Mouse (Mus musculus): Measurements from ENCODE around the gene Cryzl2.

Gene Cryzl2

GRCm38 (mm10) chr1:157443026-157443722 lies 15.2 kb upstream of the Cryzl2 start:
- peak; percentile 47 for DNase-seq (ENCODE audit: low read depth, low spot score)

DNA sequence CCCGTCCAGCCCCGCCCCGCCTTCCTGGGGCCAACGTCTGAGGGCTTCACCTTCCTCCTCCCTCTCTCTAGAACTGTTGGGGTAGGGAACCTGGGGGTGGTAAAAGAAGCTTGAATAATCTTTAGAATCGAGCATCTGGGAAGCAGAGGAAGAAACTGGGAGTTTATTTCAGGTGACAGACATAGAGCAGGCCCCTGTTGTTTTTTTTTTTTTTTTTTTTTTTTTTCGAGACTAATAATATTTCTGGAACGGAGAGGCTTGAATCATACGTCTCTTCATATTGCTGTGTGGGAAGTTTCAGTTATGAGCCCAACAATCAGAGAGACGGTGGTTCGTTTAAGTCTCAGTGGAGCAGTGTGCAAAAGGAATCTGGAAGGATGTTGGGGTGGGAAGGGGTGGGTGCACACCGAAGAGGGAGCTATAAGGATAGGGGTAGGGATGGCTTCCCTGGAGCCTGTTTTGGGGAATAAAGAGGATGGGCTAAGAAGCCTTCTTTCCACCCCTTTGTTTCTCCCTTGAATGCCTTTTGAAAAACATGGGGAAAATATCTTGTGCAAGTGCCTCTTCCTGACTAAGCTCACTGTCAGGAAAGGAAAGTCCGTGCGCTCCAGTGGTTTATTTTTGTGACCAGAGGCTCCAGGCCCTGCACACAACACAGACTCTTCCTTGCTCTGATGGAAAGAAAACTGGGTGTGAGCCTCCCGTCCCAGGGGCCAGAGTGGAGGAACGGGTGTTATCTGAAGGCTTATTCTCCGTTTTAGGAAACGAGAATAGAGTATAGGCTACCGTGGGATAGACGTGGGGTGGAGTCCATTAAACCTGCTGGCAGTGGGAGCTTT lies 14.4 kb upstream of the Cryzl2 start:
- no peak for DNase-seq (ENCODE audit: low read depth, low spot score)

DNA sequence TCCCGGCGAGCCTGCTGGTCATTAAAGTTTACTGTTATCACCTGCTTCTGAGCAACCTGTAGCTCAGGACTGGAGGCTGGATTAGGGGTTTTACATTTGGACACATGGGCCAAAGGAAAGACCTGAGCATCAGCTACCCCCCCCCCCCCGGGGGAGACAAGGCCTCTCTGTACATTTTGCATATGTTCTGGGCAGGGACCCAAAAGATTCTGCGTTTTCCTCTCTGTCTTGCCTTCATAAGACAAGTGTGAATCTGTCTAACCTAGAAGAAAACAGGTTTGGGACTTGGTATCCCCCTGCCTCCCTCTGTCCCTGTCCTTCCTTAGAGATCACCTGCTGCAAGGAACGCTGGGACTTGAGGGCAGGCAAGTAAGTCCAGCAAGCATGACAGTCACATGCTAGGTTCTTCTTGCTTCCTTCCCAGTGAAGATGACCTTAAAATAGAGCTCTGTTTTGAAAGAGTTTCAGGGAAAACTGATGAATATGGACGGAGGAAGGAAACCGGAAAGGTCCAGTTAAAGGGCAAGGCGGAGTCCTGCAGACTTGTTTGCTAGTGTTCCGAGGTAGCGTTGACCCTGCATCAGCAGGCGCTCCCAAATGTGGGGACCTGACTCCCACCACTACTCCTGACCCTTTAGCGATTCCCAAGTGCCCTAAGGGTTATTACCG lies 13.6 kb upstream of the Cryzl2 start:
- DNase-seq (ENCODE audit: low read depth, low spot score), result peak; percentile 51

DNA sequence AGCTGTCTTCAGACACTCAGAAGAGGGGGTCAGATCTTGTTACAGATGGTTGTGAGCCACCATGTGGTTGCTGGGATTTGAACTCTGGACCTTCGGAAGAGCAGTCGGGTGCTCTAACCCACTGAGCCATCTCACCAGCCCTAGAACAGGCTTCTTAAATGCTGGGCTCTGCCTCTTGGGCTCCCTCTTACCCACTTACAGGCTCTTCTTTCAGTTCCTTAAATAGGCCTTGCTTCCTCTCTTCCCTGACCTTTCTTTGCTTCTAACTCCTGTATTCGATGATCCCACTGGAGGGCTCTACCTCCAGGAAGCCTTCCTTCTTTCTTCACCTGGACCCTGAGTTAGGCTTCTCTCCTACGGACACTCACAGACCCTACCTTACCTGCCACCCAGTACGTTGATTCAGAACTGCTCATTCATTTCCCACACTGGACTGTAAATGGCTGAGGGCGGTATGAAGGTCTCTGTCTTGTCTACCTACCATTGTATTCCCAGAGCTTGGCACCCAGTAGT lies 12.9 kb upstream of the Cryzl2 start:
- peak; percentile 31 for DNase-seq (ENCODE audit: low read depth, low spot score)

DNA sequence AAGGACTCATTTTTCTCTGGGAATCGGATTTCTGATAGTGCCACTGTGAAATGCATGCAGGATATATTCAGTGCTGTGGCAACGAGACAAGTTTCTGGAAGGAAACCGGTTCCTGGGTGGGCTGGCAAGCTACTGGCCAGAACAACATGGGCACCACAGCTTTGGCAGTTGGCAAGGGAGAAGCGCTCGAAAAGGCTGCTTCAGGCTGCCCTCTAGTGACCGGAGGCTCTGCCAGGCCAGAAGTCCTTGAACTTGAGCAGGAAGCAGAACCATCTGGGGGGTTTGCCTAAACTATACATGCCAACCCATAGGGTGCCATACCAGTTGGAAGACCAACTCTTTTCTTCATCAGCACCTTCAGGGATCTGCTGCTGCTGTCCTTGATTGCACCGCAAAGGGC lies 12.1 kb upstream of the Cryzl2 start:
- peak; percentile 31 for DNase-seq (ENCODE audit: low read depth, low spot score)

- DNase-seq (ENCODE audit: low read depth, low spot score), result no peak
Measured at GRCm38 (mm10) chr1:157447142-157447541, 11.2 kb upstream of the Cryzl2 start.

- no peak for DNase-seq (ENCODE audit: low read depth, low spot score)
Measured at GRCm38 (mm10) chr1:157448164-157448804, 10.1 kb upstream of the Cryzl2 start.

DNA sequence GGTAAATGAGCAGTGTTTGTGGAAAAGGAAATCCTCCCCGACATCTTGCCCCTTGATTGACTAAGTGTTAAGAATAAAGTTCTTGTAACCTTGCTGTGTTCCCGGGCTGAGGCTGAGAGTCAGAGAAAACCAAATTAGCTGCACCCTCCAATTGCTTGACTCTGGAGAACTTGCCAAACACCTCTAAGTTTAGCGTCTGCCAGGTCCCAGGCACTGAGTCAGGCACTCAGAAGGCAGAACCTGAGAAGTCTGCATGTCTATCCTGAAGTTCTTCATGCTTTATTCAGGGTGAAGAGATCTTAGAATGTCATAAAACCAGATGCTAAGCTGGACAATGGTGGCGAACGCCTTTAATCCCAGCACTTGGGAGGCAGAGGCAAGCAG lies 9.6 kb upstream of the Cryzl2 start:
- DNase-seq (ENCODE audit: low read depth, low spot score), result no peak

GRCm38 (mm10) chr1:157449532-157449931 lies 8.8 kb upstream of the Cryzl2 start:
- no peak for DNase-seq (ENCODE audit: low read depth, low spot score)

DNA sequence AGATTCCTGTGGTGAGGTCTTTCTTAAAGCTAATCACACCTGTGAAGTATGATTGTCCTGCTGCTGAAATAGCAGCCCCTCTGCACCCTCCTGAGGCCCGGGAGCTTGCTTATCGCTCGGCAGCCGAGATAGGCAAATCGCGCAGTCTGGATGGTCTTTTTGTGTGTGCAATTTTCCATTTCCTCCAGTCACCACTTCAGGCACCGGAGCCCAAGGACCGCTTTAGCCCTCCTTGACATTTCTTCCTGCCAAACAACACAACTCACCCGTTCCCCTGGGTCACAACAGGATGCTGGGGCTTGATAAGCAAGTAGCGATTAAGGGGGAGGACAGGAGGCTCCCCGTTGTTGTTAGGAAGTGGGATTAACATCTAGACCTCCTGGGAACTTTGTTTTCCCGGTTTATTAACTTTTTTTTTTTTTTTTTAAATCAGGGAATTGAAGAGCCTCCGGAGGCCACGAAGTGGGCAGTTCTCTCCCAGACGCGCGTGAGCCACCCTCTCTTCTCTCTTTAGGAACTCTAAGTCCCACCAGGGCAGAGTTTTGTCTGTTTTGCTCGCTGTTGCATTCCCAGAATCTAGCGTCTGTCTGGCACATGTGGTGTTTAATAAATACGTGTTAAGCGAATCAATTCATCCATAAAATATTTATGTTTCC lies 8.3 kb upstream of the Cryzl2 start:
- DNase-seq (ENCODE audit: low read depth, low spot score), result no peak

DNA sequence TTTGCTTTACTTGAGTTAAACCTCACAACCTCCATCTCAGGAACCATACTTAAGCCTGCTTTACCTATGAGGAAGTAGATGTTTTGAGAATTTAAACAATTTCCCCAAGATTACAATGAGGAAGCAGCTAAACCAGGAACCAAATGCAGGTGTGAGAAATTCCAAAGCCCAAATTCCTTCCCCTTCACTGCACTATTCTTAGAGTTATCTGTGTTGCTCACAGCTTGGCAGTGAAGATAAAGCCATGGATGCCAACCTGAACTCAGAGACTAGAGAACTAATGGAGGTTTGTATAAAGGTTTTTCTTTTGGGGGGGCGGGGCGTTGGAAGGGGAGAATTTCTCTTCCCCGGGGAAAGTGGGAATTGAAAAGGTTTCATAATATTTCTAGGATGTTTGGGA lies 6.1 kb upstream of the Cryzl2 start:
- no peak for DNase-seq (ENCODE audit: low read depth, low spot score)

DNA sequence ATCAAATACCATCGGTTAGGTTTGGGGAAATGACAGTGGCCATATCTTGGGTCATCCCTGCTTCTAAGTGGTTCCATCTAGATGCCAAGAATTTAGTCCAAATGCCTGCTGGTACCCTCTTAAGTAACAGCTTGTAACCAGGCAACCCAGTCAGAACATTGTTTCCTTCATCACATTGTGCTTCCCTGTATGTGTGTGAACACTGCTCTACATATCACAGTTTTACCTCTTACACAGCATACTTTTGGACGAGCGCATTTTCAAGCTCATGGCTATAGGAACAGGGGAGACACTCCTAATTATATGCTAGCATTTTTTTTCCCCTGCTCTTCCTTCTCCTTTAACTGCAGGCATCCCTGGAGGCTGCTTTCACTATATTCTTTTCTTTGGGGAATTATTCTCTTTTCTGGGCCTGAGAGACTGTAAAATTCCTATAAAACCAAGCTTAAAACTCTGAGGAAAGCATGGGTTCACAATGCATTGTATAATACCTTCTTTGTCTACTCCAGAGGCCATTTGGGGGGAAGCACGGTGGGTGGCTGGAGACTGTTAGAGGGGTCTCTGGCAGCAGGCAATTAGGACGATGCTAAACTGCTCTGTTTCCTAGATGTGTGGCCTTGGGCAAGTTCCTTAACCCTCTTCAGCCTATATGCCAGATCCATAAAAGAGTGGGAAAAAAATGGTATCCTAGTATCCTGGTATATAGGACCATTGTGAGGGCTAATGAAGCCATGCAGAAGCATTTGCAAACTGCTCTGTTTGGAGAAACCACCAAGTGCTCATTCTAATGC lies 5.4 kb upstream of the Cryzl2 start:
- no peak for DNase-seq (ENCODE audit: low read depth, low spot score)

DNA sequence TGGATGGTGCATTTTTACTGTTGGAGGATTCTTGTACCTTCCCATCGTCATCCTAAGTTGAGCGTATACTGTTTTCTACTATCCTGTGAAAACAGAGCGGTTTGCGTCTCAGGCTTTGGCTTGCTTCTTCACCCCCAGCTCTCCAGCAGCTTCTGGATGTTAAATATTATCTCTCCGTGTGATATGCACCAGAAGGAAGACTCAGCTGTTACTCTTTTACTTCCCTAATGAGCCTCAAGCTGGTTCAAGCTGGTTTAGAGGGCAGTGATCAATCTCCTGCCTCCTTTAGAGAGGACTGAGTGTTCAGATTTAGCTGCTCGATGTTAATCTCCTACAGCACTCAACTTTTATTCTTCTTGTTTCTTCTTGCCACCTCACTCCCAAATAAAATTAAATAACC lies 3.5 kb upstream of the Cryzl2 start:
- DNase-seq (ENCODE audit: low read depth, low spot score), result no peak

GRCm38 (mm10) chr1:157457789-157458188 lies 588 bp upstream of the Cryzl2 start:
- DNase-seq (ENCODE audit: low read depth, low spot score), result no peak

DNA sequence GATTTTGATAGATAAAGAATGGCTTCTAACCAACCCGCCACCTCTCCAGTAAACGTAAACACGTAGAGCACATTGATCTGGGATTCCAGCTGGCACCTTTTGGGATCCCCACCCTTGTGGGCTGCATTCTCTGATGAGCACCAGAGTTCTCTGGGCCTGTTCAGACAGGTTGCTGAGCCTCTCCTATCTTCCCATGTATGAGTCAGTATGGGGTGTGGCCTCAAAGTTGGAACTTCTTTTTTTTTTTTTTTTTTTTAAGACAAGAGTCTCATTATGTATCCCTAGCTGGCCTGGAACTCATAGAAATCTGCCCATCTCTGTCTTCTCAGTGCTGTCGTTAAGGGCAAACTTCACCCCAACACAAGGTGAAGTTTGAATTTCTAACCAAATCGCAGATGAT lies 1.5 kb downstream of the Cryzl2 start:
- DNase-seq (ENCODE audit: low read depth, low spot score), result peak; percentile 20

GRCm38 (mm10) chr1:157461276-157461675 lies 2.9 kb downstream of the Cryzl2 start:
- DNase-seq (ENCODE audit: low read depth, low spot score), result no peak

- no peak for DNase-seq (ENCODE audit: low read depth, low spot score)
Measured at GRCm38 (mm10) chr1:157462336-157462735, 4.0 kb downstream of the Cryzl2 start.

DNA sequence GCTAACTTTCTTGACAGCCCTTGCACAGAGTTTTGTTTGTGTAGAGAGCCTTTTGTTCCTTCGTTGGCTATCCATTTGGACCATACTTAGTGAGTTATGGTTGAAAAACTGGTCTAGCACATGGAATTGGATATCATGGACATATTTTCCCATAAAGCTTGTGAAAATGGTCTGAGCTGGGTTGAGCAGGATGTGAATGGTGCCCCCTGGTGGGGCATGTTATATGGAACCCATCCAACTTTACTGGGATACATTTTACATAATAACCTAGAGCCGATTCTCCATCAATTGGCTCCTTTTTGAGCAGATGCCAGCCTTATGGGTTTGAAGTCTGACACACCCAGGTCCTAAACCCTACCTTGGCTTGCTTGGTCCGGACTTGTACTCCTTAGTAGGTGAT lies 6.8 kb downstream of the Cryzl2 start:
- no peak for DNase-seq (ENCODE audit: low read depth, low spot score)

DNA sequence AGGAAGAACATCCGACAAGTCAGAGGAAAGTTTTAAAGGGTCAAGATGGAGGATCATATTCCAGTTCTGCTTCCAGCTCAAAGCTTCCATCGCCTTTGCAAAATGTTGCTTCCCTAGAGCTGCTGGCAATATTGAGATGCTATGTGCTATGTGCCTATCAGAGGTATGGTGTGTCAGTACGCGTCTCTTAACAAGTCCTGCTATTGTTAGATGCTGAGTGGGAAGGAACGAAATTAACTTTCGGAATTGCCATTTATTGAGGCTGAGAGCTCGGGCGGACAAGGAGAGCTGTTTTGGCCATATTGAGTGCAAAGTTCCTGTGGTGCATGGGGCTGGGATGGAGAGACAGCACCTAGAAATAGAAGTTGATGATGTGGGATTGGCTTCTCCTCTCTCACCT lies 9.5 kb downstream of the Cryzl2 start:
- no peak for DNase-seq (ENCODE audit: low read depth, low spot score)

DNA sequence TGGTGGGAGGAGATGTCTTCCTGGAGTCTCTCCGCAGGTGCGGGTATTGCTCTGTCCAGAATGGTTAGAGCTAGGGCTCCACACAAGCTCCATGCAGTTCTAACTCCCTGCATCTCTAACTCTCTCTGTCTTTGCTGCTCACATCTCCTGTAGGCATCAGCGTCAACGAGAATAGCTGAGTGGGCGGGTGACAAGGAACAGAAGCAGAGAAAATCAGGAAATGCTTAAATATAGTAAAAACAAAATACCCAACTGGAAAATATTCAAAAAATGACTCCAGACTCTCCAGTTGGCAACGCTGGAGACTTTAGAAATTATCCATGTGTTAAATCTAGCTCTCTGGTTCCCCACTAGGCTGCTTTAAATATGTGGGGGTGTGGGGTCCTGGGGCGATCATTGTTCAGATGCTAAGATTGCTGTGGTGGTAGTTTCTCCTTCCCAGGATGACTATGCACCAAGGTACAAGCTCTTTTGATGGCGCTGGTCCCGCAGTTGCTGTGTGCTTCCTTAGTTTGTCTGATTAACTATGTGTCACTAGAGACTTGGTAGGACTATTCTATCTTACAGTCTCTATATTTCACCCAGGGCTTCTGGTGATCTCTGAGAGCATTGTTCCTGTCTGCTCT lies 12.5 kb downstream of the Cryzl2 start:
- DNase-seq (ENCODE audit: low read depth, low spot score), result no peak
